Mouse (Mus musculus): ENCODE measurements around the gene Gm26741. TPM values are rescaled to one million over a fixed set of nuclear protein-coding genes. Genes with fewer than 3 reads are reported as not detected.
A peak's percentile ranks its signal among the peaks of the same experiment; 100 is the strongest.
"Not testable (repeated sequence)": the region's sequence is repeated elsewhere in the genome, so short reads cannot be mapped to it uniquely, and the experiment has no call there.

The Gm26741 gene
- polyA plus RNA-seq (2016; fragmentation: Nextera tagmentation; extraction: Ambion mirVana), result not detected in 2 replicates

DNA sequence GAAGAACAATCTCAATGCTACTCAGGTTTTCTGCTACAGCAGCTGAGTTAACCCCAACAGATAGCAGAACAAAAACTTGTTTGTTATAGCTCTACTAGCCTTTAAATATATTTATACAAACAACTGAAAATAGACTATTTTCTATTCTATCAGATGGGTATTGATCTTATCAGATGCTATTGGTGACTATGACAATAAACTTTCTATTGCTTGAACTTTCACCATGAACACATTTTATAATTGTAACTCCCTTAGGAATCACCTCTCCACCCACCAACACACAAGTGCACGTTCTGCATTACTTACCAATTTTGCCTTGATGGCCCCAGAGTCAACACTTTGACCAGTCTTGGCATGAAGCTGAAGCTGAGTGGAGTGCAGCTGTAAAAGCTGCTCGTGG lies at the start of gene Gm26741:
Gene Gm26741 (plus strand): TSS at position 301 of the 400 bp plus-strand sequence.
- no peak for DNase-seq (ENCODE audit: low spot score)
- WGBS, result 91% methylated on average over 2 of the region's 2 CpGs

DNA sequence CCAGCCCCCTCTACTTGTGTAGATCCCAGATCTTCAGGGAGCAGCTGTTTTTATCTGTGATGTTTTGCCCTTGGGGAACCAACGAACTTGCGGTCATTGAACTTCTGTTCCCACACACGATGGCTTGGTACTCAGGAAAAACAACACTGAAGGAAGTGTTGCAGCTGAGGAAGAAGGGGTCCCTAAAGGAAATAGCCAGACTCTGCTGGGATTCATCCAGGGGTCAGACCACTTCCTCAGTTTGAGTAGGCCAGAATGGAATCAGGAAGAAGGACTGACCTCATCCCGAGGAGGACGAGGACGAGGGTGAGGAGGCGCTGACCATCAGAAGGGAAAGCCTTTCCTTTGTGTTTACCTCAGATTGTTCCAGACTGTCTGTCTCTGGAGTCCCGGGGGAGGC lies 49.4 kb upstream of the Gm26741 start:
- Histone ChIP-seq H3K9me3 (no peaks in the 10 kb centered on the region), H3K27me3 (replicated peaks; ENCODE audit: low read depth, poor library complexity, severe bottlenecking) (no peaks in the 10 kb centered on the region)
- DNase-seq (ENCODE audit: low spot score), result no peak

More for the DNA sequence above, at the start of gene Gm26741:
- H3K4me1 ChIP-seq, result no peaks in the 10 kb centered on the region
- no peak within 1 kb of the TSS for H3K4me3 ChIP-seq
- H3K27me3 ChIP-seq (replicated peaks; ENCODE audit: low read depth, poor library complexity, severe bottlenecking), result no peaks in the 10 kb centered on the region
- no peak within 1 kb of the TSS for H3K27ac ChIP-seq (replicated peaks)
- no peaks in the 10 kb centered on the region for H3K9me3 ChIP-seq
- H3K36me3 ChIP-seq (replicated peaks), result peaks cover 35% of the 10 kb centered on the region

DNA sequence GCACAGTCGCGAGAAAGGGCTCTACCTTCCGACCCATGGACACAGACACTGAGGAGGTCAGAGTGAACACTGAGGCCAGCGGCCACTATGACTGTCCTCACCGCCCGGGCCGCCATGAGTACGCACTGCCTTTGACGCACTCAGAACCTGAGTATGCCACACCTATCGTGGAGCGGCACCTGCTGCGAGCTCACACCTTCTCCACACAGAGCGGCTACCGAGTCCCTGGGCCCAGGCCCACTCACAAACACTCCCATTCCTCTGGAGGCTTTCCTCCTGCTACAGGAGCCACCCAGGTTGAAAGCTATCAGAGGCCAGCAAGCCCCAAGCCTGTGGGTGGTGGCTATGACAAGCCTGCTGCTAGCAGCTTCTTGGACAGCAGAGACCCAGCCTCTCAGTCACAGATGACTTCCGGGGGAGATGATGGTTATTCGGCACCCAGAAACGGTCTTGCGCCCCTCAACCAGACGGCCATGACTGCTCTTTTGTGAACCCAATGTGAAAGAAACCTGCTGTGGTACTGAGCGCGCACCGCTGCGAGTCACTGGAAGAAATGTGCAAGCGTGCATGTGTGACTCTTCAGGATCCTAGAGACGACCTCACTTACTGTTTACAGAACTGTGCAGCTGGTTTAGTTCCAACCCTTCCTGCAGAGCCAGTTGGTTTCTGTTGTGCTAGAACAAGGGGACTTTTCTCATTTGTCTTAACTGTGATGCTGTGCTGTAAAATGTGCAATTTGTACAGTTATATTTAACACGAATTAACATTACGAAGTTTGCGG lies 38.9 kb upstream of the Gm26741 start:
- Histone ChIP-seq H3K27ac (replicated peaks) (no peak overlapping the region), H3K4me3 (no peak overlapping the region), H3K4me1 (no peaks in the 10 kb centered on the region), H3K36me3 (replicated peaks) (peaks cover 55% of the 10 kb centered on the region), H3K27me3 (replicated peaks; ENCODE audit: low read depth, poor library complexity, severe bottlenecking) (no peaks in the 10 kb centered on the region), H3K9me3 (no peaks in the 10 kb centered on the region)
- no peak for DNase-seq (ENCODE audit: low spot score)
- 96% methylated on average over 28 of the region's 28 CpGs for WGBS

More for the DNA sequence above, 49.4 kb upstream of the Gm26741 start:
- Histone ChIP-seq H3K4me3 (no peak overlapping the region), H3K36me3 (replicated peaks) (peaks cover 60% of the 10 kb centered on the region), H3K4me1 (0 out of 2 replicates have a peak, but pooled peaks cover 3% of the 10 kb centered on the region), H3K27ac (replicated peaks) (no peak overlapping the region)
- 54% methylated on average over 8 of the region's 8 CpGs for WGBS

DNA sequence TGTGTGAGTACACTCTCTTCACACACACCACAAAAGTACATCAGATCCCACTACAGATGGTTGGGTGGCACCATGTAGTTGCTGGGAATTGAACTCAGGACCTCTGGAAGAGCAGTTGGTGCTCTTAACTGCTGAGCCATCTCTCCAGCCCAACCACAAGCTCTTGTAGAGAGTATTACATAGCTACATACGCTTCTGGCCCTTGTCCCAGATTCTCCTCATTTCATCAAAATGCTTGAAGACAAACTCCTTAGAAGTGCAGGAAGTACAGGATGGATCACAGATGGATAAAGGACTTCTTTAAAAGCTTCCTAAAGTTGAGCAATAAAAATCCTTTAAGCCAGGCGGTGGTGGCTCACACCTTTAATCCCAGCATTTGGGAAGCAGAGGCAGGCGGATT lies 36.6 kb upstream of the Gm26741 start:
- 92% methylated on average over 3 of the region's 3 CpGs for WGBS
- DNase-seq (ENCODE audit: low spot score), result no peak
- H3K27me3 ChIP-seq (replicated peaks; ENCODE audit: low read depth, poor library complexity, severe bottlenecking), result no peaks in the 10 kb centered on the region
- H3K4me1 ChIP-seq, result no peaks in the 10 kb centered on the region
- H3K36me3 ChIP-seq (replicated peaks), result peaks cover 43% of the 10 kb centered on the region
- no peak overlapping the region for H3K4me3 ChIP-seq
- H3K27ac ChIP-seq (replicated peaks), result no peak overlapping the region
- no peaks in the 10 kb centered on the region for H3K9me3 ChIP-seq

DNA sequence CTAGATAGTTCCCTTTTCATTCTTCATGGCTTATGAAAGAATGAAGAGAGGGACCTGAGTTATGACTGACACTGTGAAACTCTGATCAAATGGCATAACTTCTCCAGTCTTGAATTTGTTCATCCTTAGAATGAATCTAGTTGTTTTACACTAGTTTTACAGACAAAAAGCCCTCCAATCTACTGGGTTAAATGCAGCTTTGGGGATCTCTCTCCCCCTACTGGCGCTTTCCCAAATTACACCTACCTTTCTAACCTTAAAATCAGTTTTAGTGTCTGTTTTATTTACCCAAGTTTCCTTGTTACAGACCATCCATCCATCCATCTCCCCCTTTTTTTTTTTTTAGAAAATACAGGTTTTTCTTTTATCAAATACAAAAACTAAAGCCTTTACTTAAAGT lies 27.6 kb upstream of the Gm26741 start:
- no peak overlapping the region for H3K27ac ChIP-seq (replicated peaks)
- no peaks in the 10 kb centered on the region for H3K4me1 ChIP-seq
- H3K36me3 ChIP-seq (replicated peaks), result peaks cover 16% of the 10 kb centered on the region
- no peaks in the 10 kb centered on the region for H3K27me3 ChIP-seq (replicated peaks; ENCODE audit: low read depth, poor library complexity, severe bottlenecking)
- H3K4me3 ChIP-seq, result no peak overlapping the region
- no peaks in the 10 kb centered on the region for H3K9me3 ChIP-seq
- 0% methylated on average over 1 of the region's 1 CpGs for WGBS
- DNase-seq (ENCODE audit: low spot score), result no peak

DNA sequence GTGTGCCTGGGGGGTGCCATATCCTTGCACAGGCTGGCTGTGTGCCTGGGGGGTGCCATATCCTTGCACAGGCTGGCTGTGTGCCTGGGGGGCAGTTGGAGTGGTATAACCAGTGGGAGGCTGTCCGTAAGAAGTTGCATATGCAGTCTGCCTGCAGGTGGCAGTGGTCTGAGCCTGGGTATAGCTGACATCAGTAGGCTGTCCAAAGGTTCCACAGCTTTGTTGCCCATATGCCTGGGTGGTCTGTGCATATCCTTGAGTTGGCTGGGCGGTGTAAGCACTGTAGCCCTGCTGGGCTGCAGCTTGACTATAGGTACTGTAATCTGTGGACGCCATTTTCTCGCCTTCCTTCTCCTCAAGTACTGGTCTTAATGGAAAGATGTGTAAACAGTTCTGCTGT lies 15.2 kb upstream of the Gm26741 start:
- not testable (repeated sequence) for DNase-seq (ENCODE audit: low spot score); H3K27me3 ChIP-seq (replicated peaks; ENCODE audit: low read depth, poor library complexity, severe bottlenecking); H3K4me1 ChIP-seq; H3K4me3 ChIP-seq; H3K9me3 ChIP-seq; H3K27ac ChIP-seq (replicated peaks)
- WGBS, result 94% methylated on average over 4 of the region's 4 CpGs
- peaks cover 81% of the 10 kb centered on the region for H3K36me3 ChIP-seq (replicated peaks)

DNA sequence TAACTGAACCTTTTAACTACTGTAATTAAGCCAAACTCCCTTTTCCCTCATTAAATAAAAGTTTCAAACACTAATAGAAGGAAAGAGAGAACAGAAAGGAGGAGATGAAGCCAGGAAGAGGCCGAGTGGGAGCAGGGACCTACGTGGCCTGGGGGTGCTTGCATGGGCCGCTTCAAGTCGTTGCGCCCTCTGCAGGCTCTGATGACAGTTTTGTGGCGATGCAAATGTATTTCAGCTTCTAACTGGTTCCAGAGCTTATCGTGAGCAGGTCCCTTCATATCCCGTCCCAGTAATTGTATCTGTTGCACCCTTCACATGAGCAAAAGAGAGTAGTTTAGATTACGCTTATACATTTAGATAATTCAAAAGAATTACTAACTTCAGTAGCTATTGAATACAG lies 5.4 kb upstream of the Gm26741 start:
- WGBS, result 73% methylated on average over 9 of the region's 9 CpGs
- Histone ChIP-seq H3K27me3 (replicated peaks; ENCODE audit: low read depth, poor library complexity, severe bottlenecking) (no peaks in the 10 kb centered on the region), H3K4me3 (no peak overlapping the region), H3K27ac (replicated peaks) (no peak overlapping the region), H3K36me3 (replicated peaks) (peaks cover 72% of the 10 kb centered on the region), H3K9me3 (no peaks in the 10 kb centered on the region), H3K4me1 (no peaks in the 10 kb centered on the region)
- peak; percentile 16 for DNase-seq (ENCODE audit: low spot score)

DNA sequence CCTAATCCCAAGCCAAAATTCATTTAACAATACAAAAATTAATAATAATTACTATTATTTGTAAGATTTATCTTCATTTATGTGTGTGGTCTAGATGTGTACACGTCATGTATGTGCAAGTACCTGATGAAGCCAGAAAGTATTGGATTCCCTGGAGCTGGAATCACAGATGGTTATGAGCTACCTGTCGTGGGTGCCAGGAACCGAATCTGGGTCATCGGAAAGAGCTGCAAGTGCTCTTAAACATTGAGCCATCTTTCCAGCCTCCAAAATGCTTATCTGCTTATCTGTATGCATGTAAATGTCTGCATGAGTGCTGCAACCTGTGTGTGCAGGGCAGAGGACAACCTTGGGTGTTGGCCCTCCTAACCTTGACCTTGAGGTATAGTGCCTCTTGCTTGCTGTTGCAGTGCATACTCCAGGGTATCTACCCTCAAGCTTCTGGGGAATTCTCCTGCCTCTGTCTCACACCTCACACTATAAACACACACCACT lies 1.7 kb downstream of the Gm26741 start:
- H3K27me3 ChIP-seq (replicated peaks; ENCODE audit: low read depth, poor library complexity, severe bottlenecking), result no peaks in the 10 kb centered on the region
- H3K4me1 ChIP-seq, result no peaks in the 10 kb centered on the region
- no peak for DNase-seq (ENCODE audit: low spot score)
- H3K9me3 ChIP-seq, result no peaks in the 10 kb centered on the region
- no peak overlapping the region for H3K27ac ChIP-seq (replicated peaks)
- WGBS, result 96% methylated on average over 4 of the region's 4 CpGs
- H3K36me3 ChIP-seq (replicated peaks), result peaks cover 27% of the 10 kb centered on the region
- H3K4me3 ChIP-seq, result no peak overlapping the region

DNA sequence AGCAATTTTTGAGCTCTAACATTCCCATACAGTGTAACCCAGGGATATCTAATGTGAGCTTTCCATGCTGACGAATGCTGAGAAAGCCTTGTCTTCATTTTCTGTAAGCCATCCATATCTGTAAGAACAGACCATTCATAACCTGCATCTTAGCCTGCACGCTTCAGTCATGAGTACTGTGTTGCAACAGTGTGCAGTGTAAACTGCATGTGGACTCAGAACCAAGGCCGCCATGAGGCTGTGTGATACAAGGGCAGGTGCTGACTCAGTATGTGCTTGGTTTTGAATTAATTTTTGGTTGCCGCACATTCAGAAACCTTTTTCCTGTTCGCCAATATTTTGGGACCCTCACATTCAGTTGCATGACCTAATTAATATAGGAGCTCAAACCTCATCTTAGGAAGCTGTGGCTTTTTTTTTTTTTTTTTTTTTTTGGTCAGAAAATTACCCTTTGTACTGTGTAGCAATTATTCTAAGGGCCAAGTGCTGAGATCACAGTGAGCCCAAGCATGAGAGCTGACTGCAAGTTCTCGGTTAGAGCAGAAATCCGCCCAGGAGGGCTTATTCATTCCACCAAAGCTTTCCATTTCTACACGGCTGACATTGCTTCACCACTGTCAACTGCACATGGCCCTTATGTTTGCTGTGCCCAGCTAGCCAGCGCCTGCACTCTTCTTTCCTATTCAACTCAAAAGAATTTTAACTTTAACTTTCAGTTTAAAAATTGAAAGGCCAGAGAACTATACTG lies 2.5 kb downstream of the Gm26741 start:
- Histone ChIP-seq H3K9me3 (no peaks in the 10 kb centered on the region), H3K4me1 (no peaks in the 10 kb centered on the region), H3K36me3 (replicated peaks) (peaks cover 22% of the 10 kb centered on the region), H3K27ac (replicated peaks) (no peak overlapping the region), H3K4me3 (no peak overlapping the region), H3K27me3 (replicated peaks; ENCODE audit: low read depth, poor library complexity, severe bottlenecking) (no peaks in the 10 kb centered on the region)
- no peak for DNase-seq (ENCODE audit: low spot score)
- WGBS, result 92% methylated on average over 9 of the region's 9 CpGs

GRCm38 (mm10) chr10:52368376-52368775 lies 9.8 kb downstream of the Gm26741 start:
- Histone ChIP-seq H3K4me1 (no peaks in the 10 kb centered on the region), H3K27ac (replicated peaks) (no peak overlapping the region), H3K27me3 (replicated peaks; ENCODE audit: low read depth, poor library complexity, severe bottlenecking) (no peaks in the 10 kb centered on the region), H3K4me3 (no peak overlapping the region), H3K9me3 (no peaks in the 10 kb centered on the region), H3K36me3 (replicated peaks) (peaks cover 7% of the 10 kb centered on the region)
- DNase-seq (ENCODE audit: low spot score), result no peak
- 94% methylated on average over 4 of the region's 4 CpGs for WGBS

DNA sequence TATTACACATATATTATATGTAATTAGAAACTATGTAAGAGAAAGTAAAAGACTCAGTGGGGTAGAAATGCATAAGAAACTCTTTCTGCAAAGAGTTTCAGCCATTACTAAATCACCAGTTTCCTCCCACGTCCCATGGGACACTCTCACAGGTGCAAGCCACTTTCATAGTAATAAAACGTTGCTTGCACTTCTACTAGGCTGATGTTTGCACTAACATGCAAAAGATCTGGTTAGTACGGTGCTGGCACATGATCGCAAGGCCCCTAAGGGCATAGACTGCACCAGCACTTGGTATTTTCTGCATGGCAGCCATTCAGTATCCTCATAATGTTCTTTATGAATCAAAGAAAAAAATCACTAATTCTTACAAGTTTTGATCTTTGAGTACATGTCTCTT lies 15.3 kb downstream of the Gm26741 start:
- no peak for DNase-seq (ENCODE audit: low spot score)
- 81% methylated on average over 4 of the region's 4 CpGs for WGBS
- no peaks in the 10 kb centered on the region for H3K9me3 ChIP-seq
- no peak overlapping the region for H3K27ac ChIP-seq (replicated peaks)
- no peaks in the 10 kb centered on the region for H3K27me3 ChIP-seq (replicated peaks; ENCODE audit: low read depth, poor library complexity, severe bottlenecking)
- H3K4me1 ChIP-seq, result no peaks in the 10 kb centered on the region
- H3K4me3 ChIP-seq, result no peak overlapping the region
- H3K36me3 ChIP-seq (replicated peaks), result peaks cover 3% of the 10 kb centered on the region; the same call in 1 of the 2 replicates

DNA sequence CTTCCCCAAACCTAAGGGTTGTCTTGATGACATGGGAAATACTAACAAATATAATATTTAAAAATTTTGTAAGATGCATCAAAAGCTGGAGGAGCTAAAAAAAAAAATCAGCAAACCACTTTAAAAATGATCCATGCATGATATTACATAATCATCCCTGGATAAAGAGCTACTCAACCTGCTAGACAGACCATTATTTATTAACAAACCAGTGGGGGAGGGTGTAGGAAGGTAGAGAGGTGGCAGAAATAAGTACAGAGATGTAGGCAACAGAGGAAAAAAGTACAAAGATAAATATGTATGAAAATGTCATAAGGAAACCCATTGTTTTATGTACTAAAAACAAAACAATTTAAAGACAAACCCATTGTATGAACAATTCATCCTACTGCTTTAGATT lies 16.1 kb downstream of the Gm26741 start:
- H3K9me3 ChIP-seq, result no peaks in the 10 kb centered on the region
- no peak overlapping the region for H3K4me3 ChIP-seq
- H3K4me1 ChIP-seq, result peaks cover 5% of the 10 kb centered on the region
- no peak for DNase-seq (ENCODE audit: low spot score)
- no peaks in the 10 kb centered on the region for H3K27me3 ChIP-seq (replicated peaks; ENCODE audit: low read depth, poor library complexity, severe bottlenecking)
- H3K27ac ChIP-seq (replicated peaks), result no peak overlapping the region
- peaks cover 3% of the 10 kb centered on the region; the same call in 1 of the 2 replicates for H3K36me3 ChIP-seq (replicated peaks)

- no peak overlapping the region for H3K4me3 ChIP-seq
- H3K4me1 ChIP-seq, result peaks cover 16% of the 10 kb centered on the region
- no peaks in the 10 kb centered on the region for H3K9me3 ChIP-seq
- 92% methylated on average over 2 of the region's 2 CpGs for WGBS
- no peak overlapping the region for H3K27ac ChIP-seq (replicated peaks)
- H3K36me3 ChIP-seq (replicated peaks), result no peaks in the 10 kb centered on the region; the same call in 1 of the 2 replicates
- H3K27me3 ChIP-seq (replicated peaks; ENCODE audit: low read depth, poor library complexity, severe bottlenecking), result no peaks in the 10 kb centered on the region
- no peak for DNase-seq (ENCODE audit: low spot score)
Observed at GRCm38 (mm10) chr10:52376422-52376821, 17.9 kb downstream of the Gm26741 start.
